Mouse (Mus musculus) macrophage (primary cell): ENCODE data around the gene Pcf11. TPM values are rescaled to one million over a fixed set of nuclear protein-coding genes. Genes with fewer than 3 reads are reported as not detected.

Experiments
- H3K27ac ChIP-seq: fragments of 350-480 bp; formaldehyde crosslinking; 2 replicates; pipeline ENCODE4 v1.9.0; 2021
- H3K36me3 ChIP-seq: fragments of 350-480 bp; formaldehyde crosslinking; 2 replicates; pipeline ENCODE4 v1.9.0; 2021; ENCODE audit errors: inconsistent target
- H3K4me3 ChIP-seq: fragments of 350-480 bp; formaldehyde crosslinking; 2 replicates; pipeline ENCODE4 v1.9.0; 2021; ENCODE audit errors: inconsistent target
- H3K79me2 ChIP-seq: fragments of 350-480 bp; formaldehyde crosslinking; 2 replicates; pipeline ENCODE4 v1.9.0; 2021; ENCODE audit errors: inconsistent target
- WGBS: methylation state at CpG from one replicate; pipeline ENCODE4 v1.1.7; 2026; ENCODE audit warnings: inconsistent platforms; ENCODE audit not compliant: missing documents; 5-methylcytosine and 5-hydroxymethylcytosine counted together
- polyA plus RNA-seq: library from polyadenylated mRNA; stranded (reverse); fragments of 250-400 nt; gene quantifications from 3 replicates; pipeline ENCODE4 v1.2.4, GENCODE M21; 2018; ENCODE audit warnings: inconsistent platforms

Pcf11 gene
- polyA plus RNA-seq, 1 experiment from 2014 or later: 27.8 TPM

- Histone ChIP-seq H3K79me2 (peaks cover 58% of the 10 kb centered on the region), H3K4me3 (peak overlapping the region; percentile 99), H3K27ac (peak overlapping the region; percentile 91), H3K36me3 (0 out of 2 replicates have a peak, but pooled peaks cover 2% of the 10 kb centered on the region)
- under 1% methylated on average over 29 of the region's 29 CpGs for WGBS
Observed at GRCm38 (mm10) chr7:92668791-92669506, 785 bp downstream of the Pcf11 start.

DNA sequence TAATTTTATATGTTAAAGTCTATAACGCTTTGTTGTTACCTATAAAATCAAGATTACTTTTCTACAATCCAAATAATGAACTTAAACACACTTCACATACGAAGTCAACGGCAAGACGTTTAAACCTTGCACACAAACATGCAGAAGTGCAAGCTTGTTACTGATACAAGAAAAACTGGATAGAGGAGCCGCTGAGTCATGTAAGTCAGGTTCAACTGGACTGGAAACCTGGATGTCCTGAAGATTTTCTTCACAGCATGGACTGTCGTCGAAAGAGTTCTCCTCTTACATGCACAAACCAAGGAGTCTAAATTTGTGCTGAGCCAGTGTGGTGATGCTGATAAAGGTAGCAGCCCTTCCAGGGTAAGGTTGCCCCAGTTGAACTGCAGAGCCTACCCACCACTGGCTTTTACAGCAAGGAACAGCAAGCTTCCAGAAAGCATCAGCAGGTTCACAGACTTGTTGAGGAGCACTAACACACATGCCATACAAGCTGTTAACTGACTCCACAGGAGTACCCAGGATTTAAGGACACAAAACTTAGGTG, 3.4 kb downstream of the Pcf11 start:
- H3K79me2 ChIP-seq: peaks cover 84% of the 10 kb centered on the region
- WGBS: 82% methylated on average over 7 of the region's 7 CpGs
- H3K27ac ChIP-seq: no peak overlapping the region
- no peak overlapping the region for H3K4me3 ChIP-seq
- peaks cover 28% of the 10 kb centered on the region for H3K36me3 ChIP-seq

DNA sequence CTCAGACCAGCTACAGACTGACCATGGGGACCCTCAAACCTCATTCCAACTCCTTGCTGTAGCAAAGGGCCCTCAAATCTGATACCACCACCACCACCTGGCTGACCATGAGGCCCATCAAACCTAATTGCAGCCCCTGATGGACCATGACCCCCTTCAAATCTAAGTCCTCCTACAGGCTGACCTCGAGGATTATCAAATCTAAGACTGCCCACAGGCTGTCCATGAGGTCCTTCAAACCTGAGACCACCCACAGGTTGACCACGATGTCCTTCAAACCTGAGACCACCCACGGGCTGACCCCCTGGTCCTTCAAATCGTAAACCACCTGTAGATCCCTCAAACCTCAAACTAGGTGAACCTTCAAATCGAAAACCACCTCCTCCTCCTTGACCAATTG, 11.7 kb downstream of the Pcf11 start:
- peaks cover 71% of the 10 kb centered on the region for H3K36me3 ChIP-seq
- peaks cover 95% of the 10 kb centered on the region for H3K79me2 ChIP-seq
- H3K27ac ChIP-seq: no peak overlapping the region
- H3K4me3 ChIP-seq: no peak overlapping the region
- WGBS: 97% methylated on average over 5 of the region's 5 CpGs

GRCm38 (mm10) chr7:92656386-92656785, 13.3 kb downstream of the Pcf11 start:
- WGBS: 100% methylated on average over 1 of the region's 2 CpGs
- no peak overlapping the region for H3K4me3 ChIP-seq
- peaks cover 62% of the 10 kb centered on the region for H3K36me3 ChIP-seq
- H3K79me2 ChIP-seq: peaks cover 95% of the 10 kb centered on the region
- no peak overlapping the region for H3K27ac ChIP-seq

DNA sequence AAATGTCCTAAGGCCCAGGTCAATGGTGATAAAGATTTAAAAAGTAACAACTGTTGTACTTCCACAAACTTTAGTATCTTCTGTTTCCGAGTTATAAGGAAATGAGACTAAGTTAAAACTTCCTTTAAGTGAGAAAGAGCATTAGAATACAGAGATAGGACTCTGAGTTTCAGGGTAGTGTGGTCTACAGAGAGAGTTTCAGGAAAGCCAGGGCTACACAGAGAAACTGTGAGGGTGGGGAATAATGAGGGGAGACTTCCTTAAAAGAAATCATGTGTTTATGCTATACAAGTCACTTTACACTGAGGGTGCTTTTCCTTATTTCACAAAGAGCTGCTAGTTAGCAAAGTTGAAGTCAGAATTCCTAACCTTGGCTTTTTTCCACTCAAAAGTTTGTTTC, 16.4 kb downstream of the Pcf11 start:
- H3K79me2 ChIP-seq: peaks cover 95% of the 10 kb centered on the region
- H3K27ac ChIP-seq: no peak overlapping the region
- peaks cover 53% of the 10 kb centered on the region for H3K36me3 ChIP-seq
- 9% methylated on average over 1 of the region's 1 CpGs for WGBS
- H3K4me3 ChIP-seq: no peak overlapping the region

DNA sequence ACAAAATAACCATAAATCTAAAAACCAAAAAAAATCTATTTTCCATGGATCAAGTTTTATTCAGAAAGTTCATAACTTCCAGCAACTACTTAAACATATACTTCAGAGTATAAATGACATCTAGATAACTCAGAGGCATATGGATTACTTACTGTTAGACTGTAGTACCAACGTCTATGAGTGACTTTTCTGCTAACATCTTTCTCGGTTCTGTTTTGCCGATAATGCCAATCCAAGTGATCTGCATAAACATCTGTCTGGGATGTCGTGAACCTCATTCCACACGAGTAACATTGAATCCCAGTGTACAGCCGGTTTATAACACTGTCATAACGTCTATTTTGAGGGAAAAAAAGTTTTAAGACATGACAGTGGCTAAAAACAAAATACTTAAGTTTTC, 21.9 kb downstream of the Pcf11 start:
- peaks cover 62% of the 10 kb centered on the region for H3K36me3 ChIP-seq
- no peak overlapping the region for H3K27ac ChIP-seq
- H3K79me2 ChIP-seq: peaks cover 62% of the 10 kb centered on the region
- H3K4me3 ChIP-seq: no peak overlapping the region
- 89% methylated on average over 7 of the region's 7 CpGs for WGBS

- Histone ChIP-seq H3K79me2 (peaks cover 24% of the 10 kb centered on the region), H3K27ac (no peak overlapping the region), H3K36me3 (peaks cover 26% of the 10 kb centered on the region; the same call in 1 of the 2 replicates), H3K4me3 (no peak overlapping the region)
Observed at GRCm38 (mm10) chr7:92642358-92642757, 27.4 kb downstream of the Pcf11 start.

DNA sequence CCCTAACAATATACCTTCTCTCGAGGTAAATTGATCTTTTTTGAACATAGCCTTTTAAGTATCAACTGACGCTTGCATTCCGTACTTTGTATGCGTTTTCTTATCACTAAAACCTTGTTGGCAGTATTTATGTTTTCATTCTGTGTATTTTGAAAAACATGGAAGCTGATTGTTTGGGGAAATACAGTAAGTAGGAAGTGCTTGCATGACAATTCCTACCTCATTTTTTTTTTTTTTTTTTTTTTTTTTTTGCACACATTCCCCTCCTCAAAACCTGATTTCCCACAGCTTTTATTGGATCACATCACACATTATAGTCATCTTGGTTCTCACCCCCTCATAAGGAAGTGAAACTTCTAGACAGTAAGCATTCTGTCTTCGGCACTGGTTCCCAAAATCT, 31.7 kb downstream of the Pcf11 start:
- Histone ChIP-seq H3K79me2 (peaks cover 19% of the 10 kb centered on the region), H3K4me3 (peak overlapping the region; percentile 98), H3K27ac (no peak overlapping the region), H3K36me3 (no peaks in the 10 kb centered on the region)
- 72% methylated on average over 5 of the region's 5 CpGs for WGBS

DNA sequence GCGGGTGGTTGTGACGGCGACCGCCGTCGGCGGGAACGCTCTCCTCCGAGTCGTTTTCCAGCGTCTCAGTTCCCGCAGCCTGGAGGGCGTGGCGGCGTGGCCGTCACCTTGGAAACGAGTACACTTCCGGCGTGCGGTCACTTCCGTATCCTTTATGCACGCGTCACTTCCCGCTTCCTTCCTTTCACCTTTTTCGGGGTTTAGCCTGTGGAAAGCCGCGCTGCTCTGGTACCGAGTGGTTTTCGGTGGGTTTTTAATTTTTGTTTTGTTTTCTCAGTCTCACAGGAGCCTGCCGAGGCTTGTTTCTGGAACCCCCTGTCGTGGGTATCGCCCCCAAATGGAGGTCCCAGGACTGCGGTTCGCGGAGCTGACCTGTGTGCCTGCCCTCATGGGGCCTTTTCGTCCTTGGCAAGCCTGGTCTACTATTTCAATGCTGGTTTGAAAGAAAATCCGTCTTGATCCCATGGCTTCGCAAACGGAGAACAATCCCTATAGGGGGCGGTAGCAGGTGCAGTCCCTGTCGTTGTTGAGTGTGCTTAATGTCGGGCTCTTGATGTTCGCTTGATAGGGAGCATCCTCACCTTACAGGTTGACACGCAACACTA, 32.6 kb downstream of the Pcf11 start, which contains the start of gene Ankrd42:
Gene Ankrd42 (minus strand): TSS at position 122 of the 605 bp plus-strand sequence.
- peak within 1 kb of the TSS; percentile 98 for H3K4me3 ChIP-seq
- WGBS: under 1% methylated on average over 44 of the region's 44 CpGs
- peaks cover 19% of the 10 kb centered on the region for H3K79me2 ChIP-seq
- no peaks in the 10 kb centered on the region for H3K36me3 ChIP-seq
- peak within 1 kb of the TSS; percentile 65 for H3K27ac ChIP-seq

DNA sequence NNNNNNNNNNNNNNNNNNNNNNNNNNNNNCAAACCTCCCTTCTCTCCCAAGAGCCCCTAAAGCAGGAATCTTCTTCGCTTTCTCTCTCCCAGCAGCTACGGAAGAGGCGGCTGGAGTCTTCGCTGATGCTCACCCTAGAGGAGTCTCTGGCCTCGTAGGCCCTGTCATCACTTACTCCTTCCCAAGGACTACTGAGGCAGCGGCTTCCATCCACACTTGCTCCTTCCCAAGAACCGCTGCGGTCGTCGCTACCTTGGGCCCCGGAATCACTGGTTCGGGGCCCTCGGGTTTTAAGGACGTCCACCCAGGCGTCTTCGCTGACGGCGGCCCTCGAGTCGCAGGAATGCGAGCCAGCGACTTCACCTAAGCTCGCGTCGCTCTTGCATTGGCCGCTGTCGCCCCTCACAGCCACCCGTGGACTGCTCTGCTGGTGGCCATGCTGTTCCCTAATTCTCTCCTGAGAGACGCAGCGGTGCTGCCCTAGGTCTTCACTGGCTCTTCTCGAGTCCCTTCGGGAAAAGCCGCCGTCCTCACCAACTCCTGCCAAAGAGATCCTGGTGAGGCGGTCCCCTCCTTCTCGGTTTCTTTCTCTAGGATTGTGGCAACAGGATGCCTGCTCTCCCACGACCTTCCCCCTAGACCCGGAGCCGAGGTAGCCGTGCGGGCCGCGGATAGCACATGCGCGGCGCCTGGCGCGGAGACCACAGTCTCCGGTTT, 33.3 kb downstream of the Pcf11 start:
- Histone ChIP-seq H3K79me2 (peaks cover 19% of the 10 kb centered on the region), H3K36me3 (no peaks in the 10 kb centered on the region), H3K27ac (no peak overlapping the region), H3K4me3 (peak overlapping the region; percentile 98)
- 4% methylated on average over 49 of the region's 49 CpGs for WGBS

DNA sequence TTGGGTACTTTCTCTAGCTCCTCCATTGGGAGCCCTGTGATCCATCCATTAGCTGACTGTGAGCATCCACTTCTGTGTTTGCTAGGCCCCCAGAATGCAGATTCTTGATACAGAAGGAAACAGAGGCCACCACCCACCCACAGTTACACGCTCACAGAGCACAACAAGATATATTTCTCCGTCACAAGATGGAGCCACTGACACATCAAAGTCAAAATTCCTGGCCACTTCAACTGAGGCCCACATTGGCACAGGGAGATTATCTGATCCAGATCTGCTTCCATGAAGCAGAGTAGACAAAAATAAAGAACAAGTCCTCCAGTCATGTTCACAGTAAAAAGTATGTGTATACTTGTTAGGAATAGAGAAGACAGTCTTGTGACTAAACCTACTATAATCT, 39.6 kb downstream of the Pcf11 start:
- Histone ChIP-seq H3K79me2 (no peaks in the 10 kb centered on the region), H3K27ac (no peak overlapping the region), H3K36me3 (no peaks in the 10 kb centered on the region), H3K4me3 (no peak overlapping the region)
- 54% methylated on average over 2 of the region's 2 CpGs for WGBS

DNA sequence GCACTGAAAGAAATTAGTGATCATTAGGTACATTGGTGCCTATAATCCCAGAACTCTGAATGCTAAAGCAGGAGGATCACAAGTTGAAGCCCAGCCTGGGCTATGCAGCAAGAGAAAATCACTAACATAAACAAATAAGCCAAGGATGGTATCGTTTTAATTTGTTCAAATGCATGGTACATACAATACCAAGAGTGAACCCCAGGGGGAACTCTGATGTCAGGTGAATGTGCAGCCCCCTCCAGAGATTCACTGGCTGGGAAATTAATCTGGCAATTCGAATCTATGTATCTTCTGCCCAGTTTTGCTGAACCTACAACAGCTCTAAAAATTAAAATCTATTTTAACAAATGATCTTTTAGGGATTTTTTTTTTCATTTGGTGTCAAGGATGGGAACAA, 45.2 kb downstream of the Pcf11 start:
- Histone ChIP-seq H3K79me2 (no peaks in the 10 kb centered on the region), H3K4me3 (no peak overlapping the region), H3K36me3 (no peaks in the 10 kb centered on the region), H3K27ac (no peak overlapping the region)
- 22% methylated on average over 2 of the region's 2 CpGs for WGBS

DNA sequence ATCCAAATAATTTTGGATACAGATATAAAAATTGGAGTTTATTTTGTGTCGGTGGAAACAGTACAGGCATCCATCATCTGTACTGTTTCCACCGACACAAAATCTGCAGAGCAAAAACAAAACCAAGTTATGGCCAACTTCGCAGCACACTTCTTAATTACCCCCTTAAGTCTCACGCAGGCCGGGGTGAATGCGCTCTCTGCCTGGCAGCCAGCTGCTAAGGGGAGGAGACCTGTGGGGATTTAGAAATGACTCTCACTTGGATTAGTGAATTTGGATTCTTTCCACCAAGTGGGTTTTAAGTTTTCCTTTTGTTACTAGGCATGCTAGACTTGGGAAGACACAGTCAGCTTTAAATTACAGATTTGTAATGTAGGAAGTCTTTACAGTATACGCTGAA, 58.9 kb downstream of the Pcf11 start:
- Histone ChIP-seq H3K36me3 (no peaks in the 10 kb centered on the region), H3K79me2 (no peaks in the 10 kb centered on the region), H3K27ac (no peak overlapping the region), H3K4me3 (no peak overlapping the region)
- 95% methylated on average over 7 of the region's 7 CpGs for WGBS

DNA sequence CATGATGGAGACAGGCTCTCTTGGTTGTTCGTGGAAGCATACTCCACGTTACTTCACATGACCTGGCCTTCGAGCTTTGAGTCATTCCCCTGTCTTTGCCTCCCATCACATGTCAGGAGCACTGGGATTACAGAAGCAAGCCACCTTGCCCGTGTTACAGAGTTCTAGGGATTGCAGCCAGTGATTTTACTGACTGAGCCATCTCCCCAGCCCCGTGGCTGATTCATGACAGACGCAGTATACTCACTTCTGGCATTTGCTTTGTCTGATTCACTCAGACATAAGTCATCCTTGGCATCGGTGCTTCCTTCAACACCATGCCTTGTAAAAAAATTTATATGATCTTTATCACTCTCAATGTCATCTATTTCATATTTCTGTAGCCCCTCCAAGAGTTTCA, 64.8 kb downstream of the Pcf11 start:
- Histone ChIP-seq H3K79me2 (no peaks in the 10 kb centered on the region), H3K36me3 (no peaks in the 10 kb centered on the region), H3K4me3 (no peak overlapping the region), H3K27ac (no peak overlapping the region)
- WGBS: 91% methylated on average over 7 of the region's 7 CpGs
